Mouse (Mus musculus) layer of hippocampus, adult 11-12 months (tissue): ENCODE data around the gene Jam2.
A peak's percentile ranks its signal among the peaks of the same experiment; 100 is the strongest.

ENCODE experiments used
- DNase-seq: peaks from one replicate; pipeline ENCODE4 v3.0.0; 2022; ENCODE audit warnings: low spot score

Jam2 gene

GRCm38 (mm10) chr16:84774003-84774703, at the start of gene Jam2:
Jam2 (plus strand) TSS chr16:84774123.
- DNase-seq = peak; percentile 39

GRCm38 (mm10) chr16:84734806-84735165, 39.1 kb upstream of the Jam2 start:
- DNase-seq = no peak

DNA sequence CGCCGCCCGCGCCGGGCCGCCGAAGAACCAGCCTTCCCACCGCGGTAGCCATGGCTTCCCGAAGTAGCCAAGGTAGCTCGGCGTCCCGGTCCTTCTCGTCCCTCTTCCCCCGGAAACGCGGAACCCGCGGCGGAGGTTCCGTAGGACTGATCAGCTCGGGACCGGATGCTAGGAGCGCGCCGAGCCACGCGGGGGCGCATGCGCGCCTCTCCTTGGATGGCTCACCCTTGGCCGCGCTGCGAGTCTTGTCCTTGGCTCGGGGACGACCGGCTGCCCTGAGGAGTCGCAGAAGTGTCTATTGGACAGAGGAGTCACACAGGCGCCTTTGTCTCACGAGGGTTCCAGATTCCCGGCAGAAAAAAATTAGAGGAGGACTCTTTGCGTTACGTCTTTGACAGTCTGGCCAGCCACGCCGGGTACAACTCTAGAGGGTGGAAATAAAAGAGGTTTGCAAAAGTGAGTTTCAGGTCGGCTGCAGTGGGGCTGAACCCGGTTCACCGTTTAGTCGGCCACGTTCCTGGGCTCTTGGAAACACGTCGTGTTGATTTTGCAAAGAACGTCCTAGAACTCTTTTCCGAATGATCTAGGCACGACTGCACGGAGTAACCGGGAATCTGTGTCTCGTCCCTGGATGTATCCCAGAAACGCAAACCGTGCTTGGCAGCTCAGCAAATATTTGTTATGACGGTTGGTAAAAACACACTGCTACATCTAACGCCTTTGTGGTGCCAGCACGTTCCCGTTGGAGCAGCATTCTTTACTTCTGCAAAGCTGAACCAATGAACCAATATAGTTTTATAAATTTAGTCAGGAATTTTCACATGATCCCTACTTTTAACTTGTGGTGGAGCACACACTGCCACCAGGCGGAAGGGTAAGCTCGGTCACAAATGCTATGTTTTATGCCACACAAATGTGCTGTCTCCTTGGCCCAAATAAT, 38.5 kb upstream of the Jam2 start, which contains the start of gene Mrpl39:
Gene Mrpl39 (minus strand): TSS at position 577 of the 940 bp plus-strand sequence.
- peak; percentile 96 for DNase-seq

- no peak for DNase-seq
These were observed 36.6 kb upstream of the Jam2 start for GRCm38 (mm10) chr16:84737358-84737757.

DNA sequence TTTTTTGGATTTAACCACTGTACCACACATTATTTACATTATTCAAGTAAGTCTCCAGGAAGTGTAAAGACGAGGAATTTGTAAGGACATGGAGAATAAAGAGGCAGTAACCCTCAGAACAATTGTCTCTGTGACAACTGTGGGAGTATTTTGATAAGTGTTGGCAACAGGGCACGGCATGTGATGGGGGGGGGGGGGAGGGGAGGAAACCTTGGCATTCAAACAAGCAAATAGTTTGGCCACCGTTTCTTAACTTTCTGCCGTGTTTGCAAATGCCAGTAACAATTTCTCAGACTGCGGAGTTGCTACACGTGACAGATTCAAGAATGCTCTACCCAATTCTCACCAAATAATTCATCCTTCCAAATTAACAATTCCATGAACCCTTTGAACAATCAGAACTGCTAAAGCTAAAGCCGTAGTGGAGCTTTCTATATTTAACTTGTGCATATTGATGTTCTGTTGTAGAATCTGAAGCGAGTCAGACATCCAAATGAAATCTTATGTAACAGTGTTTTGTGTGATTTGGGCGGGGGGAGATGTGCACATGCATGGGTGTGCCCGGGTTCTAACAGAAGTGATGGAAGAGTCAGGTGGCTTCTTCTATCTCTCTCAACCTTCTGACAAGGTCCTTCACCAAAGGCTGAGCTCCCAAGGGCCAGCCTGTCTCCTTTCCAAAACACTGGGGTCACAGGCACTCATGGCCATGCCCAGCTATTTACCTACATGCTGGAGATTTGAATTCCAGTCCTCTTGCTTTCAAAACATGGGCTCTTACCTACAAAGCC, 29.0 kb upstream of the Jam2 start:
- DNase-seq = no peak

DNA sequence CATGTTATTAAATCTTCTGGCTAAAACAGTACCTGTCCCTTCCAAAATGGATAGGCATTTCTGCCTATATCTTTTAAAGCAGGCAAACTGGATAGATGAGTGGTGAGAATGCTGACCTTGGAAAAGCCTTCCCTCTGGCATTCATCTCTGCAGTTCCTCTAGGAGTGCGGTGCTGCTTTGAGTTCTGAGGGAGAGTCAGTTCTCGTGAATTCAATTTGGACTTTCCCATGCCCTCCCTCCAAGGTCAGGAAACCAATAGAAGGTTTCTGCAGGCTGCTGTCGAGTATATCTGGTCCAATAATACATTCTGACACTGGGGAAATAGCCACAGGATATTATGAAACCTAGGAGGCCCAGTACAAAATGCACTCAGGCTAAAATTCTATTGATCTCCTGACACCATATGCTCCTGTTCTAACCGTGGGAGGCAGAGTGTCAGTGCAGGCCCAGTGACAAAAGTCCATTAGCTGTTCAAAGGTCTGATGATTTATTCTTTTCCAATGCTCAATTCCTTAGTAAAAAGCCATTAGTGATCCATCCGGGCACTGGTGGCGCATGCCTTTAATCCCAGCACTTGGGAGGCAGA, 28.1 kb upstream of the Jam2 start:
- DNase-seq = no peak

GRCm38 (mm10) chr16:84767956-84768355, 6.0 kb upstream of the Jam2 start:
- DNase-seq = no peak

GRCm38 (mm10) chr16:84769182-84769581, 4.7 kb upstream of the Jam2 start:
- no peak for DNase-seq

DNA sequence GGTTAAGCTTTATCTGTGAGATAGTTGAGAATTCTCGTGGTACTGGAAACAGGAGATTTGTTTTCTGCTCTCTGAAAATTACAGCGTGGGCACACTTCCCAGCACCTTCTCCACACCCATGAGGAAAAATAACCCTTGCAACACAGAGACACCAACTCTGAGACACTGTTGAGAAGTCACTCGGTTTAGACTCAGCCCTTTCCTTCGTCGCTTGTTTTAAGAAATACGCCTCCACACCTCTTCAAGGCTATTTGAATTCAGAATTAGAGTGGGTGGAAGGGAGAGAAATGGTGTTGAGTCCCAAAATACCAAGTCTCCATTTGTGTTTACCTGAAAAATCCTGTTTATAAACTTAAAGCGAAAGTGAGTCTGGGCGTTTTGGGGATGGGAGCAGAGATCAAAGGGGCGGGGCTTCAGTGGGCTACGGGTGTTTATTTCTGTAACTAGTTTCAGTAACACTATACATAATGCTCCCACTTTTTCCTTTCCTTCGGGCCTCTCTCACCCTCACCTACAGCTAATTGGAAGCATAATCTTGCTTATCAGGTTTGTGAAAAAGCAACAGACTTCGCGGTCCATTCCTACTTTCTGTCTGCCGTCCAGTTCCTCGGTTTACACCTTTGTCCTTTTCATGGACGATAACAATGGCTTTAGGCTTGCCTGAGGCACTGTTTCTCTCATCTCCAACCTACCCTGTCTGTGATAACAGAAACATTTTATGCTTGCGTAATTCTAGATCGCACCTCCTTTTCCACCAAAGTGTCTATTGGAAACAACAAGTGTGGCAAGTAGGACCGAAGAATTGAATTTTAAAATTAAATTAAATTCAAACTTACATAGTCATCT, 4.1 kb upstream of the Jam2 start:
- no peak for DNase-seq

GRCm38 (mm10) chr16:84770891-84771290, 3.0 kb upstream of the Jam2 start:
- DNase-seq = no peak

DNA sequence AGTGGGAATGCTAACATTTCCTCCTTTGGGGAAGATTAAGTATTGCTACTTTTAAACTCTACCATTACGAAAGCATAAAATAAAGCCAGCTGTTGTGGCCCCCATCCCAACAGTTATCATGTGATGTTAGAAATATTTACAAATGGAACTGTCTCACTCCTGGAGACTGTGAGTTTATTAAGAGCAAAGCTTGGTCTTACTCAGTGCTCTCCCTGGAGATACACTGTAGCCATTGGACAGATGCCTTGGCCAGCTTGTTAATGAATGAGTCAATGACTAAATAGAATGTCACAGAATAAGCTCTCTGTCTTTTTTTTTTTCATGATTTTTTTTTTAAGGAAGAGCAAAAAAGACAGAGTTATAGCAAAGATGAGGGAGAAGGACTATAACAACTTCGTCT, 2.5 kb upstream of the Jam2 start:
- DNase-seq = no peak

DNA sequence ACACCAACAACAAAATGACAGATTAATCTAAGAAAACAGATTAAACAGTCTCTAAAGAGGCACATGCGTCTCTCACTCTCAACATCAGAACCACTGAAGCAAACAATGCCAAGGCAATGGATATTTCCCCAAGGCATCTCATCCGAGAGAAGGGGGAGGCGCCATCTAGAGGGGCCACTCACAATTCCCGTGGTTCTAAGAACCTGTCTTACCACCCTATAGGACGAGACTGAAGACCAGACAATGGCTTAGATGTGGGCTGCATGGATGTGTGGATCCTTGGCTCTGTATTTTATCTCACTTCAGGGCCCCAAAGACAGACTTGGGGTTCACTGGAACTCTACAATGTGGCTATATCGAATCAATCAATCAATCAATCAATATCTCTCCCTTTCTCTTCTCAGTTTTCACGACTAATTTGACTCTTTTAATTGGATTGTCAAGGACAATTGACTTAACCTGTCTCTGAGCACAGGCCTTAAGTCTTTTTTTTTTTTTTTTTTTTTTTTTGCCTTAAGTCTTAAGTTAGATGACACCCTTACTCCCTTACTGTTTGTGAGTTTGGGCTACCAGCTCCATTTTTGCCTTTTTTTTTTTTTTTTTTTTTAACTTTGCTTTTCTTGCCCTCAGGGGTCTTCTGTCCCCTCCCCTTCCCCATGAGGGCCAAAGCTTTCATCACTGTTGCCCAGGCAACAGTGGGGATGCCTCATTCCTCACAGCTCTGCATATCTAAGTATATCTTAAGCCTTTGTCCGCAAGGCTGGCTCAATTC, 1.2 kb upstream of the Jam2 start:
- DNase-seq = no peak

GRCm38 (mm10) chr16:84773268-84773861, 558 bp upstream of the Jam2 start:
- DNase-seq = no peak

DNA sequence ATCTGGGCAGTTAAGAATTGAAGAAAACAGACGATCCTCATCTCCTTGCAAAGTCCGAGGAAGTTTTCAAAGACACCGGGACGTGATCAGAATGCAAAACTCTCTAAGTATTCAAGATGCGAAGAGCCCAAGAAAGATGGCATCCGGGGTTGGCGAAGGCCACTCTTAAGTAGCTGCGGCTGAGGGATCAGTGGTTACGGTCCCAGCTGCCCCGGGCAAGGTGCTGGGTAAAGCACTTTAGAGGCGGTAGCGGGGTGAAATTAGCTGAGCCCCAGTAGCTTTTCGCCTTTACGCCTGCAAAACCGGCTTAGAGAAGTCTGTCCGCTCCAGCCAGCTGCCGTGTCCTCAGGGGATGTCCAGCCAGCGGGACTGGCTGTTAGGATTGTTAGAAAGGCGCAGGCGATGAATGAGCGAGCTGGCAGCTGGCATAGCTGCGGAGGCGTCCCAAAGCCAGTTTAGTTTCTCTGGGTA, 873 bp downstream of the Jam2 start:
- DNase-seq = peak; percentile 60

DNA sequence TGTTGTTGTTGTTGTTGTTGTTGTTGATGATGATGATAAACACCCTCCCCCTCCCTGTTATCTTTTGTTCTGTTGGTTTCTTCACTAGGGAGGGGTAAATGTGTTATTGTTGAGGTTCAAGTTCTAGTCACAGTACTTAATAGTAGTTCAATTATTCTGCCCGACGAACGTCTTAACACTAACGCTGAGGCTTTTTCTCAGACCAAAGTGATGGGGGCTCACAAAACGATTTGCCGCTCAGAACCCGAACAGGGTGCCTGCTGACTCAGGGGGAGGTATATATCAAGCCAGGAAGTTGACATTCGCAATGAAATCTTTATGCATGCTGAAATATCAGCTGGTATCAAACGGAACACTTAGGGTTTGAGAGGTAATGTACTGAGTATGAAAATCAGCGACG, 1.4 kb downstream of the Jam2 start:
- no peak for DNase-seq

GRCm38 (mm10) chr16:84776089-84776784, 2.3 kb downstream of the Jam2 start:
- DNase-seq = no peak

DNA sequence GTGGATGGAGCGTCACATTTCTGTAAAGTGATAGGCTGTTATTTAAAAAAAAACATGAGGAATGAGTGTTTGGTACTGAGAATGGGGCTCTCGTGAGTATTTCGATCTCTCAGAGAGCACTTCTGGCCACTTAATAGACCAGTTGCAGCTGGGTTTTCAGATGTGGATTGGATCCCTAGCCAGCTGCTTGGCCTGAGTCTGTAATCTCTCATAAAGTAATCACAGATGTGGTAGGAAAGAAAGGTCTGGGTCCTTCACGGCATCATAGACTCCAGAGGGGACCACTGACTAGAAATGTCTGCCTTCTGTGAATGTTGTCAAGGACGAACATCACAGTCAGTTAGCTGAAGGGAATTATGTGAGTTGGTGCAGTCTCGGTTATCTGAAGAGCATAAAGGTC, 4.5 kb downstream of the Jam2 start:
- DNase-seq = no peak

DNA sequence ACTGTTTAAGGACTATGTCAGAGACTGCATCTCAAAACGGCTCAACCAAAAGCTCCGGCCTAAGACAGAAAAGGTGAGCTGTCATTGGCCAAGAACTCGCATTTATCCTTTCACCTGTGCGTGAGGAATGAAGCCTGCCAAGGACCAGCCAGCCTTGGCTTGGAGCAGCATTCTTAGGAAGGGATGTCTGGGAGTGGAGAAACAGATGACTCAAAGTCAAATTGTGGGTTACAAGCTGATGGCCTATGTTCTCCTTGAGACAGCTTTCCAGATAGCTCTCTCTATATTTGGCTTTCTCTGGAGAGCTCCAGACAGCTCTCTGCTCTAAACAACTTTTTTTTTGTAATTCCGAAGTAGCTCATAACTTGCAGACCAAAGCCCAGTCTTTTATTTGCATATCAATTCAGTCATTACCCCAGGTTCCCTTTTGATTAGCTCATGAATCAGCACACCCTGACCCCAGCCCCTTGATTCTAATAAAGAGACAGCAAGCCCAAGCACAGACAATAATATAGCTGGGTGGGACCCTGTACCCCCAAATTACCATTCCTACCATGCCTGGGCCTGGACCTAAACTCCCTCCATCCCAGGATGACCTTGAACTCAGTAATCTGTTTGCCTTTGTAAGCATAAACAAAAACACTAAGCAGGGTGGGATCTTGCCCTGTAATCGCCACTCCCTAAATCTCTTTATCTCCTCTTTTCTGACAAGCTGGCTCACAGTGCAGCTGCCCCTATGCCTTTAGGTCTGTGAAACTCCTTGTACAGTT, 5.1 kb downstream of the Jam2 start:
- DNase-seq = no peak
